In genomic region chr15:17007811-17008210, GRCm38 (mm10) we compare ENCODE assay signal across 22 mouse cellular contexts.
DNase-seq lines count a peak whose midpoint lies in the region; ATAC-seq and TF ChIP-seq lines count a peak whose summit lies in the region.
"Had no signal": no experiment of that assay in that cellular context is flagged by ENCODE, and none has a peak within 500 bp of the region (broad histone marks: within the 10 kb centered on the region; RNA-seq: fewer than 3 reads in every experiment).

No protein-coding gene starts in this region.

- no peak overlapping the region for H3K4me2 ChIP-seq in midbrain, postnatal 0 days (ENCODE audit: low read depth, low read length, poor library complexity, severe bottlenecking)
- H3K4me2 ChIP-seq: heart, embryonic 11.5 days; hindbrain, embryonic 14.5 days; liver, embryonic 11.5 days; lung, embryonic 14.5 days; midbrain, embryonic 11.5 days; neural tube, embryonic 13.5 days had no signal

- H3K36me3 ChIP-seq in midbrain, postnatal 0 days (ENCODE audit: insufficient read depth, low read length), result no peaks in the 10 kb centered on the region
- H3K36me3 ChIP-seq in midbrain, embryonic 10.5 days, result no peaks in the 10 kb centered on the region
- H3K36me3 ChIP-seq: neural tube, embryonic 13.5 days had no signal

- H3K4me3 ChIP-seq in midbrain, postnatal 0 days (ENCODE audit: low read depth, low read length), result no peak overlapping the region
- no peak overlapping the region for H3K4me3 ChIP-seq in midbrain, embryonic 10.5 days
- H3K4me3 ChIP-seq: neural tube, embryonic 13.5 days had no signal

- DNase-seq in frontal cortex, postnatal 14 days (ENCODE audit: low spot score in 2 of 2), result no peak
- DNase-seq in midbrain, postnatal 0 days (ENCODE audit: low spot score), result peak; percentile 21
- no peak for DNase-seq in midbrain, embryonic 10.5 days (ENCODE audit: low spot score)
- peak; percentile 13 to 24 for DNase-seq in layer of hippocampus, adult 8-10 months (ENCODE audit: low spot score in 2 of 2)
- peak; percentile 64 for DNase-seq in telencephalon, adult 2 months (ENCODE audit: low read depth, low spot score)
- no peak for DNase-seq in gastrocnemius, adult 18-20 months (ENCODE audit: low spot score)
- DNase-seq: adrenal gland, postnatal 25 days; cerebellum, adult 9-11 months; embryo, embryonic 11 days; heart, postnatal 14 days; kidney, adult 18-20 months; kidney, postnatal 14 days; lung, embryonic 14.5 days; lung, postnatal 4 days; spleen, adult 18-20 months; thymus, adult 2 months had no signal

- no peaks in the 10 kb centered on the region for H3K9me3 ChIP-seq in midbrain, postnatal 0 days (ENCODE audit: low read length)
- no peaks in the 10 kb centered on the region for H3K9me3 ChIP-seq in midbrain, embryonic 10.5 days (replicated peaks)

- TF ChIP-seq CTCF in midbrain, postnatal 0 days (IDR thresholded peaks at IDR 0.05), result no peak

- no peak overlapping the region for H3K27ac ChIP-seq in midbrain, postnatal 0 days (ENCODE audit: low read depth, low read length)
- no peak overlapping the region for H3K27ac ChIP-seq in midbrain, embryonic 10.5 days (replicated peaks)
- H3K27ac ChIP-seq: hindbrain, embryonic 14.5 days; neural tube, embryonic 13.5 days had no signal

- H3K27me3 ChIP-seq in midbrain, postnatal 0 days (ENCODE audit: insufficient read depth, low read length), result no peaks in the 10 kb centered on the region
- H3K27me3 ChIP-seq in midbrain, embryonic 10.5 days (ENCODE audit: low read depth, poor library complexity, severe bottlenecking), result no peaks in the 10 kb centered on the region
- H3K27me3 ChIP-seq: neural tube, embryonic 13.5 days had no signal

- ATAC-seq in frontal cortex, adult (ENCODE audit: low TSS enrichment), result peak; percentile 82
- ATAC-seq in midbrain, postnatal 0 days (ENCODE audit: low FRiP score), result no peak

- WGBS in midbrain, postnatal 0 days, result 90% methylated on average over 4 of the region's 4 CpGs
- 91% methylated on average over 4 of the region's 4 CpGs for WGBS in midbrain, embryonic 10.5 days

- H3K9ac ChIP-seq in midbrain, postnatal 0 days (replicated peaks; ENCODE audit: low read length, poor library complexity, severe bottlenecking), result no peak overlapping the region
- H3K9ac ChIP-seq: hindbrain, embryonic 14.5 days; lung, embryonic 14.5 days; neural tube, embryonic 13.5 days had no signal

- no peaks in the 10 kb centered on the region for H3K4me1 ChIP-seq in midbrain, postnatal 0 days (ENCODE audit: insufficient read depth, low read length)
- no peaks in the 10 kb centered on the region for H3K4me1 ChIP-seq in midbrain, embryonic 10.5 days
- H3K4me1 ChIP-seq: neural tube, embryonic 13.5 days had no signal

Comparison
In these comparisons a context has a peak if more than half of its experiments do, and no peak if none do; other contexts are left out.
1. DNase-seq: peak in midbrain, postnatal 0 days (single experiment), layer of hippocampus, adult 8-10 months (2 of 2) and telencephalon, adult 2 months (single experiment); none in frontal cortex, postnatal 14 days (0 of 2), midbrain, embryonic 10.5 days (single experiment) and gastrocnemius, adult 18-20 months (single experiment).